Mouse (Mus musculus) brown adipose tissue, adult 24 weeks (tissue): ENCODE results near the gene Morn1. TPM values are rescaled to one million over a fixed set of nuclear protein-coding genes. Genes with fewer than 3 reads are reported as not detected.

ENCODE experiments used
- H3K27ac ChIP-seq: fragments of 200-500 bp; replicated peaks from 2 replicates; pipeline ENCODE4 v1.5.1; 2012; ENCODE audit warnings: low read depth, mild to moderate bottlenecking, low read length
- H3K4me1 ChIP-seq: fragments of 200-500 bp; 2 replicates; pipeline ENCODE4 v1.6.1; 2012; ENCODE audit warnings: low read length, mixed read lengths; ENCODE audit not compliant: control insufficient read depth, insufficient read depth, insufficient read length
- H3K4me3 ChIP-seq: fragments of 200-500 bp; 2 replicates; pipeline ENCODE4 v1.5.1; 2012; ENCODE audit warnings: low read depth, mild to moderate bottlenecking, low read length, moderate library complexity; ENCODE audit not compliant: insufficient read depth
- polyA plus RNA-seq: library from polyadenylated mRNA; stranded (reverse); fragments of >200 nt; gene quantifications from 2 replicates; pipeline ENCODE4 v1.2.4, GENCODE M21; 2012; ENCODE audit not compliant: missing spikeins, insufficient read depth, insufficient read length

The Morn1 gene
- polyA plus RNA-seq, 1 experiment = 1.3 TPM

- H3K4me1 ChIP-seq = no peaks in the 10 kb centered on the region
- no peak overlapping the region for H3K4me3 ChIP-seq
- H3K27ac ChIP-seq = no peak overlapping the region
Observed at GRCm38 (mm10) chr4:155092718-155093430, 6.5 kb downstream of the Morn1 start.

- Histone ChIP-seq H3K4me1 (no peaks in the 10 kb centered on the region), H3K27ac (no peak overlapping the region), H3K4me3 (no peak overlapping the region)
Observed at GRCm38 (mm10) chr4:155093431-155094149, 7.2 kb downstream of the Morn1 start.

GRCm38 (mm10) chr4:155094565-155094964 lies 8.2 kb downstream of the Morn1 start:
- H3K4me3 ChIP-seq = no peak overlapping the region
- H3K4me1 ChIP-seq = no peaks in the 10 kb centered on the region
- no peak overlapping the region for H3K27ac ChIP-seq

- Histone ChIP-seq H3K4me1 (no peaks in the 10 kb centered on the region), H3K4me3 (no peak overlapping the region)
Observed at GRCm38 (mm10) chr4:155095238-155095900, 9.0 kb downstream of the Morn1 start.

GRCm38 (mm10) chr4:155095967-155096366 lies 9.6 kb downstream of the Morn1 start:
- no peaks in the 10 kb centered on the region for H3K4me1 ChIP-seq
- no peak overlapping the region for H3K4me3 ChIP-seq
- H3K27ac ChIP-seq = no peak overlapping the region

More at GRCm38 (mm10) chr4:155095238-155095900, 9.0 kb downstream of the Morn1 start:
- no peak overlapping the region for H3K27ac ChIP-seq

- H3K4me3 ChIP-seq = no peak overlapping the region
- no peak overlapping the region for H3K27ac ChIP-seq
- H3K4me1 ChIP-seq = no peaks in the 10 kb centered on the region
Observed at GRCm38 (mm10) chr4:155097452-155097851, 11.1 kb downstream of the Morn1 start.

- Histone ChIP-seq H3K4me1 (no peaks in the 10 kb centered on the region), H3K4me3 (no peak overlapping the region), H3K27ac (no peak overlapping the region)
Observed at GRCm38 (mm10) chr4:155098572-155098971, 12.2 kb downstream of the Morn1 start.

- H3K4me3 ChIP-seq = no peak overlapping the region
- H3K27ac ChIP-seq = no peak overlapping the region
- no peaks in the 10 kb centered on the region; the same call in 1 of the 2 replicates for H3K4me1 ChIP-seq
Observed at GRCm38 (mm10) chr4:155107886-155108285, 21.5 kb downstream of the Morn1 start.

GRCm38 (mm10) chr4:155109471-155109870 lies 23.1 kb downstream of the Morn1 start:
- no peak overlapping the region for H3K4me3 ChIP-seq
- no peak overlapping the region for H3K27ac ChIP-seq

GRCm38 (mm10) chr4:155113766-155114410 lies 27.5 kb downstream of the Morn1 start:
- Histone ChIP-seq H3K4me3 (no peak overlapping the region), H3K4me1 (peaks cover 9% of the 10 kb centered on the region), H3K27ac (no peak overlapping the region)

More at GRCm38 (mm10) chr4:155109471-155109870, 23.1 kb downstream of the Morn1 start:
- no peaks in the 10 kb centered on the region; the same call in 1 of the 2 replicates for H3K4me1 ChIP-seq

GRCm38 (mm10) chr4:155116607-155117006 lies 30.2 kb downstream of the Morn1 start:
- Histone ChIP-seq H3K4me1 (peaks cover 13% of the 10 kb centered on the region), H3K27ac (no peak overlapping the region), H3K4me3 (no peak overlapping the region)

- Histone ChIP-seq H3K27ac (no peak overlapping the region), H3K4me3 (no peak overlapping the region), H3K4me1 (peaks cover 16% of the 10 kb centered on the region)
Observed at GRCm38 (mm10) chr4:155117396-155117978, 31.1 kb downstream of the Morn1 start.

- Histone ChIP-seq H3K4me1 (peaks cover 16% of the 10 kb centered on the region), H3K27ac (0 out of 2 replicates have a peak overlapping the region, but pooled peaks have one; percentile 48), H3K4me3 (no peak overlapping the region)
Observed at GRCm38 (mm10) chr4:155118278-155118677, 31.9 kb downstream of the Morn1 start.

GRCm38 (mm10) chr4:155120038-155120437 lies 33.7 kb downstream of the Morn1 start:
- Histone ChIP-seq H3K4me3 (no peak overlapping the region), H3K4me1 (peaks cover 16% of the 10 kb centered on the region), H3K27ac (no peak overlapping the region)
